Mouse (Mus musculus) neutrophil, adult 59 days (primary cell): ENCODE data around the gene Zw10. TPM values are rescaled to one million over a fixed set of nuclear protein-coding genes. Genes with fewer than 3 reads are reported as not detected.

Experiments used
- total RNA-seq, 2 experiments: library from RNA; stranded (reverse); gene quantifications; 1 replicate in 1 of 2; 2 replicates in 1 of 2; pipeline ENCODE4 v1.2.4; 2023

The Zw10 gene
- total RNA-seq, result 10 to 100 TPM; 19.4 to 22.0 TPM

GRCm38 (mm10) chr9:49055333-49056205, at the start of gene Zw10:
Zw10 (plus strand) TSS chr9:49055613.

GRCm38 (mm10) chr9:49081107-49081506, 25.7 kb downstream of the Zw10 start, which contains the start of gene Tmprss5:
Tmprss5 (plus strand) TSS chr9:49081260.

Other genes with a start within 250 kb of the Zw10 start
- 1 to 10 TPM; 6.6 to 7.6 TPM for gene Zbtb16, start 219.4 kb upstream of the Zw10 start, total RNA-seq
- gene Htr3a, start 144.5 kb upstream of the Zw10 start, total RNA-seq, result not detected
- not detected for gene Htr3b, start 90.6 kb upstream of the Zw10 start, total RNA-seq
- 10 to 100 TPM in 1 of 2 experiments, 1 to 10 TPM in 1; 9.7 to 10.8 TPM for gene Usp28, start 70.2 kb upstream of the Zw10 start, total RNA-seq
- gene Tmprss5, start 25.6 kb downstream of the Zw10 start, total RNA-seq, result not detected
- gene Gm4894, start 194.9 kb downstream of the Zw10 start, total RNA-seq, result not detected